Mouse (Mus musculus) left cerebral cortex, postnatal 10 days (tissue): Measurements from ENCODE around the gene Defb25. TPM values are rescaled to one million over a fixed set of nuclear protein-coding genes. Genes with fewer than 3 reads are reported as not detected.

Experiments
- DNase-seq, 2 experiments: peaks; one replicate each; pipeline ENCODE4 v3.0.0; 2021 to 2022; ENCODE audit warnings: low spot score in 2 of 2, mixed read lengths in 1 of 2; ENCODE audit errors: extremely low spot score in 1 of 2
- intact Hi-C: fragments of 180-260 bp; cut with DNase I; formaldehyde crosslinking; loops from one replicate; pipeline ENCODE4 v1.15.1; 2025
- total RNA-seq, 2 experiments: library from RNA; stranded (reverse); gene quantifications; 2 replicates each; pipeline ENCODE4 v1.2.3; 2021

The Defb25 gene
- total RNA-seq, 2 experiments from 2014 or later: not detected

DNA sequence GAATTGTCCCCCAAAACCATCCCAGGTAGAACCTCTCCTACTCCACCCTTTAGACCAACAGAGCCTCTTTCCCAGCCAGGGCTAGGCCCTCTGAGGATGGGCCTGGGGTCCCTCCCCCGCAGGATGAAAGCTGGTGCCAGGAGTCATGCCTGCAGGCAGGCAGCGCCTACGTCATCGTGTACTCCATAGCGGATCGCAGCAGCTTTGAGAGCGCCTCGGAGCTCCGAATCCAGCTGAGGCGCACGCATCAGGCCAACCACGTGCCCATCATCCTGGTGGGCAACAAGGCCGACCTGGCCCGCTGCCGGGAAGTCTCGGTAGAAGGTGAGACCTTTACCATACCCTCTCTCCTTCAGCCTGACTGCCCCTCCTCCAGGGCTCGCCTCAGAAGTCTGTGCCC, 10.5 kb upstream of the Defb25 start:
- DNase-seq: peak in 1 of 2 experiments; percentile 36
- intact Hi-C loops: no loop called here

DNA sequence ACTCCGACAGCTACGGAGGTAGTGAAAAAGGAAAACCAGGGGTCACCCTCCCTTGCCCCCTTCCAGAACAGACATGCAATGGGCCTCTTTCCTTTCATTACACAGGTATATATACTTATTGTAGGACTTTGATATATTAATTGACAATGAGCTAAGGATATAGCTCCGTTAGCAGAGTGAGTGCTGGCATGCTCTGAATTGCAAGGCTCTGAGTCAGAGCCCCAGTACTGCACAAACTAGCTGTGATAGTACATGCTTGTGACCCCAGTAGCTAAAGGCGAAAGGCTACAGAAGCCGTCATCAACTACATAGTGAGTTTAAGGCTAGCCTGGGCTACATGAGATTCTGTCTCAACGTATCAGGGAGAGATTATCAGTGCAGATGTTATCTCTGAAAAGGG, 7.1 kb upstream of the Defb25 start:
- intact Hi-C loops: no loop called here
- no peak for DNase-seq

DNA sequence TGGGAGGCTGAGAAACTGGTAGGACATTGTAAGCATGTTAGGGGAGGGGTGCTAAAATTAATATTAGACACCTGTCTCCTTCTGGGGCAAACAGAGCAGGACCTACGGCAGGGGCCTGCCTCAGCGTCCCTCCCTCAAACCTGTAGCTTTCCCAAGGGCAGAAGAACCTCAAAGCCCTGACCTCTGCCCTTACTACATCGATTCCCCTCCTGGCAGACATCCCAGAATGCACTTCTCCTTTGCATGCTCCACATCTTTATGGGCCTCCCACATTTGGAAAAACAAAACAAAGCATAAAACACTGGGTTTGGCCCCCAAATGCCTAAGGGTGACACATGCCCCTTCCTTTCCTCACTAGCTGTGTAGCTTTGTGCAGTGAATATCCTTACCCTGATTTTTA, 6.4 kb upstream of the Defb25 start:
- intact Hi-C loops: no loop called here
- no peak for DNase-seq

DNA sequence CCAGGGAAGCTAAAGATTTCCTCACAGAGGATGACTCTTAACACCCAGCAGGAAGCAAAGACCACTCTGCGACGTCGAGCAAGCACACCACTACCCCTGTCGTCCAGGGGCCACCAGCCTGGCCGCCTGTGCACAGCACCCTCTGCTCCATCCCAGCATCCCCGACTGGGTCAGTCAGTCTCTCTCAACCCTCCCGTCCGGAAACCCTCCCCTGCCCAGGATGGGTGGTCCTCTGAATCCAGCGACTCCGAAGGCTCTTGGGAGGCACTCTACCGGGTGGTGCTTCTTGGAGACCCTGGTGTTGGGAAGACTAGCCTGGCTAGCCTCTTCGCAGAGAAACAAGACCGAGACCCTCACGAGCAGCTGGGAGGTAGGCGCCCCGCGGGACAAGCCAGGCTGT, 5.2 kb upstream of the Defb25 start:
- intact Hi-C loops: no loop called here
- DNase-seq: no peak

DNA sequence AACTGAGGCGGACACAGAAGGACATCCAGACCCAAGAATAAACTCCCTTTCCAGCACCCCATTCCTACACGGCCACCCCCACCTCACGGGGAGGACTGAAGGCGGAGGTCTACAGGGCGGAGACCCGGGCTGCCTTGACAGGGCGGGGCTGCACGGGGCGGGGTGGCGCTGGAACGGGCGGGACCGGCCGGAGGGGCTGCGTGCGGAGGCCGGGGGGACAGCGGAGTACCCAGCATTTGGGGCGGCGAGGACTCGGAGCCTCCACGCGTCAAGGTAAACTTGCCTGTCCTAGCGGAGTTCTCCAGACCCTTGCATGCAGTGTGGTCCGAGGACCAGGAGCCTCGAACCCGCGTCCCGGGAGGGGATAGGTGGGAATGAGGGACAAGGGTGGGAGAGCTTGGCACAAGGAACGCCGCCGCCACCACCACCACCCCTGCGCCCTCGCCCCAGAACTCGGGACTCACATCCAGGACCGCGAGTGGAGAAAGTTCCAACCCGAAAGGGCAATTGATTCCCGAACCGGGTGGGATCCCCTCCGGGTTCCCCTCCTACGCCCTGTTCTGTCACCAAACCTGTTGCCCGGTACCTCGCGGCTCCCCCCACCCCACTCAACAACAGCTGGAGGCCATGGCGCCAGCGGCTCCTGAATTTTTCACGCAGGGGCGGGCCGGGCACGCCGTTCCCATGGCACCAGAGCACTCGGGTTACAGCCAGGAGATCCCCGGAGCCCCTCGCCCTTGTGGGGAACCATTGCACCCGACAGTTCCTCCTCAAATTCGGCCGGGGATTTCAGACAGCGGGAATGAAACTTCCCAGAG, 4.1 kb upstream of the Defb25 start, which contains the start of gene Rem1:
Gene Rem1 (plus strand): TSS at position 178 of the 818 bp plus-strand sequence.
- DNase-seq: peak in 1 of 2 experiments; percentile 44
- intact Hi-C loops: no loop called here

DNA sequence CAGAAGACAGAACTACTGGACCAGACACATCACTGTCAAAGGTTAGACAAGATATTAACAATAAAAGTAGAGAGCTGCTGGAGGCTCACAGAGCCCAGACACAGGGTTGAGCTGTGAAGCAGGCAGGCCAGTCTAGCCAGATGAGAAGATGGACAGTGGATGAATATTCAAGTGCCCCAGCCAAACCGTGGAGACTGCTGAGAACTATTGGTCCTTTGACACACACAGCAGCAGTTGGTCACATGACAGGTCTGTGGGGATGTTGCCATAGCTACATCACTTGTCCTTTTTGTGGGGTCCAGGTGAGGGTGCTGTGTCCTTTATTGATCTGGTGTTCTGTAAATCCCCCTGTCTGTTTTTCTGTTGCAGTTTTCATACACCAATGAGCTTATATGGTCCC, 2.4 kb upstream of the Defb25 start:
- intact Hi-C loops: no loop called here
- DNase-seq: no peak

DNA sequence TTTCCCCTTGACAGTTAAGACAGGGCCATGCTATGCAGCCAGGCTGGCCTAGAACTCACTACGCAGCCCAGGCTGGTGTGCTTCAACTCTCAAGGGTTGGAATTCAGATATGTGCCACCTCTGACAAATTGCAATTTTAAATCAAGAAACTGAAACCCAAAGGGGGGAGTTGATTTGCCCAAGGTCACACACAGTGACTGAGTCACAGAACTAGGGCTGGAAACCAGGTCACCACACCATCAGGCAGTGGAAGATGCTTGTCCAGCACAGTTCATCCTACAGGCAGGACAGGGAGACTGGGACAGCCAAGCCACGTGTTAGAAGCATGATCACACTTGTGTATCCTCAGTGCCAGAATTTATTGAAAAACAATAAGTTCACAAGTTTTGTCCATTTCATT, 1.7 kb upstream of the Defb25 start:
- no peak for DNase-seq
- intact Hi-C loops: no loop called here

DNA sequence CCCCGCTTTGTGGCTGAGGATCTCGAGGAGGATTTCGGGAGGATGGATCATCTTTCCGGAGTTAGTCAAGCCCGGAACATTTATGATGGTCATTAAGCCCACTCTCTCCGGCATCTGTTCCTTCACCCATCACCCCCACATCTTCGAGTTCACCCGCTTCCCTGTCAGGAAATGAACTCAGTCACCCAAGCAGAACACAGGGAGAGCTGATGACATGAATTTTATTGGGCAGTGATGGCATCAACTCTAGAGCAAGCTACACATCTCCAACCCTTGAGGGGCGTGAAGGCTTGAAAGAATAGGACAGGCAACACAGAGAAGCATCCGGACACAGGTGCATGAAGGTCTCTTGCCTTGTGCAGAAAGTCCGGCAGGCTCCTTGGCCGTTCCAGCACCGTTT, 702 bp downstream of the Defb25 start:
- DNase-seq: no peak
- intact Hi-C loops: no loop called here

DNA sequence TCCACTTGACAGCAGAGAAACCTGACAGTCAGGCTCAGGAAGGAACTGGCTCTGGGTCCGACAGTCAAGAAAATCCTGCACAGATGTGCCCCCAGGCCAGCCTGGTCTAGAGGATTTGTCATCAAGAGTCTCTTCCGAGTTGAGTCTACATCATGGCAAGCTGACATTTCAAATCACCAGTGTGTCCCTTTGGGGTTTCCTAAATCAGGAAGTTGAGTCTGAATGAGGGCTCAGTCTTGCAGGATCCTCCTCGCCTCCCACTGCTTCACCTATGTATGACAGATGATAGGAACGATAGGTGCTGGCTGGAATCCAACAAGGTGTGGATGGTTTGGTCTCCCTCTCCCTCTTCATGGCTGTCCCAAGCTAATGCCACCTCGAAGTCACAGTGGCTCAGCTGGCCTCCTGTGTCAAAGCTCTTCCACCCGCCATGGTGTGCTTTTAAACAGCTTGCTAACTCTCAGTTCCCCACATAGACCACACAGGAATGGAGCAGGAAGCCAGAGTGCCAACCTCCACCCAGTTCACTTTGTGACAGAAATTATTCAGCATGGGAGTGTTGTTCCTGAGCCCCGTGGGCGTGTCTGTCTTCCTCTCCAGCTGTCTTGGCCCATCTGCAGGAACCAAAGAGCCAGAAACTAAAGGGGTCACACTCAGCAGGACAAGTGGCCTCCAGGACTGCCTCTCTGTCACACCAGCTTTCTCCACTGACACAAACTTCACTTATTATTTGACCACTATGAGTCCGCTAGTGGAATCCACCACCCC, 2.3 kb downstream of the Defb25 start:
- peak in 1 of 2 experiments; percentile 32 for DNase-seq
- intact Hi-C loops: no loop called here

DNA sequence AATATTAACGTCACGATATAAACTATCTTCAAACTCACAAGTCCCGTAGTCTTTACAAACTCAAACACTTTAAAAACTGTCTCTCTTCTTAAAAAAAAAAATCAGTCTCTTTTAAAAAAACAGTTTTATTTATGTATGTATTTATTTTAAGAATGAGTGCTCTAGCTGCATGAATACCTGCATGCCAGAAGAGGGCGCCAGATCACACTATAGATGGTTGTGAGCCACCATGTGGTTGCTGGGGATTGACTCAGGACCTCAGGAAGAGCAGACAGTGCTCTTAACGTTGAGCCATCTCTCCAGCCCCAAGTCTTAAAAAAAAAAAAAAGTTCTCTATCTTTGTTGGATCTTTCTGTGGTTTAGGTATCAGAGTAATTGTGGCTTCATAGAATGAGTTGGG, 5.5 kb downstream of the Defb25 start:
- intact Hi-C loops: loop anchor here (5.0 to 10.0 kb wide), 2 partner anchors 40 to 217 kb away; partner anchors contain the start of gene Bcl2l1
- no peak for DNase-seq

DNA sequence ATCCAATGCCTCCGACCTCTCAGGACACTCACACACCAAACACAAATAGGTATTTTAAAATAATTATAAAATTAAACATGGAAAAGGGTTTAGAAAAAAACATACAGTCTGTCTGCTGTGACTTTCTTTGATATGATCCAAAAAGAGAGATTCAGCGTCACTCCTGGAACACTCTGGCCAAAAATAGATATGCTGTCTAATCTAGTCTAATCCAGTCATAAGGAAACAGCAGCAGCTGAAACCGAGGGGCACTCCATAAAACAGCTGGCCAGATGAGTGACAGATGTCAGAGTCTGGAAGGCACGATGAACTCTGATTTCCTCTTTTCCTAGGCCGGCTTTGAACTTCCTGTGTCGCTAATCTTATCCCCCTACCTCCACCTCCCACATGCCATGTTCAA, 6.4 kb downstream of the Defb25 start:
- intact Hi-C loops: loop anchor here (5.0 to 10.0 kb wide), 2 partner anchors 41 to 218 kb away; partner anchors contain the start of gene Bcl2l1
- no peak for DNase-seq

DNA sequence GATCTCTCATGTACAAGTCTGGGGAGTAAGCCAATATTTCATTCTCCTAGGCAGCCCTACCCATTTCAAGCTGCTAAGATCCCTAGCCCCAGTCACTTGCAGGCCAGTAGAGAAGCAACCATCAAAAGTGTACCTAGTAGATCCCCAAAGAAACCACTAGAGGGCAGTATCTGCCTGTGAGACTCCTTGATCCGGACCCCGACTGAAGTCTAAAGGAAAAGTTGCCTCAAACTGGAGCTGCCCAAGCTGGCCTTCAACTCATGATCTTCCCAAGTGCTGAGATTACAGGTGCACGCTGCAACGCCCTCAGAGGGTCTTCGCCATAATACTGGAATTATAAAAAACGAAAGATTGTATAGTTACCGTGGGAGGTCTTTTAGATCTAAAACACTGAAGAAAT, 7.3 kb downstream of the Defb25 start:
- DNase-seq: peak; percentile 31 to 78
- intact Hi-C loops: loop anchor here (2.0 to 10.0 kb wide), 3 partner anchors 42 to 219 kb away; partner anchors contain the start of gene Bcl2l1

DNA sequence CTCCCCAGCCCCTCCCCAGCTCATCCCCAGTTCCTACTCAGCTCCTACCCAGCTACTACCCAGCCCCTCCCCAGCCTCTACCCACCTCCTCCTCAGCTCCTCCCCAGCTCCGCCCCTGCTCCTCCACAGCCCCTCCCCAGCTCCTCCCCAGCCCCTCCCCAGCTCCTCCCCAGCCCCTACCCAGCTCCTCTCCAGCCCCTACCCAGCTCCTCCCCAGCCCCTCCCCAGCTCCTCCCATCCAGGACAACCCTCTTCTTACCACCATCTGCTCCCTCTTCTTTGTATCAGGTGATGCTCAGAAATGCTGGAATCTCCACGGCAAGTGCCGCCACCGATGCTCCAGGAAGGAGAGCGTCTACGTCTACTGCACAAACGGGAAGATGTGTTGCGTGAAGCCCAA, 10.7 kb downstream of the Defb25 start:
- peak in 1 of 2 experiments; percentile 45 for DNase-seq

DNA sequence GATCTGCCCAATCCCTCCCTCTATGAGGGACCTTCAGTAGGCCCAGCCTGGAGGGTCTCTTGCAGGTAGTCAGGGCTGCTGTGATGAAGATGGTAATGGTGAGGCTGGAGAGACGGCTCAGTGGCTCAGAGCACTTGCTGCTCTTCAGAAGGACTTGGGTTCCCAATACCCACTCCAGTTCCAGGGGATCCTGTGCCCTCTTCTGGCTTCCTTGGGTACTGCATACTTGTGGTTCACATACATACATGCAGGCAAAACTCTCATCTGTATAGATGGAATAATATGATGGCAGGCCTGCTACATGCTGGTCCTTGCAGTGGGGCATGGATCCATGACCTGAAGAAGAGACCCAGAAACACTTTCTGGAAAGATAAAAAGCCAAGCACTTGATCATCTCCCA, 14.1 kb downstream of the Defb25 start:
- intact Hi-C loops: no loop called here
- no peak for DNase-seq

More for the DNA sequence above, 10.7 kb downstream of the Defb25 start:
- intact Hi-C loops: loop anchor here (10.0 kb wide), 1 partner anchor 223 kb away; the partner anchor contains the start of gene Bcl2l1

DNA sequence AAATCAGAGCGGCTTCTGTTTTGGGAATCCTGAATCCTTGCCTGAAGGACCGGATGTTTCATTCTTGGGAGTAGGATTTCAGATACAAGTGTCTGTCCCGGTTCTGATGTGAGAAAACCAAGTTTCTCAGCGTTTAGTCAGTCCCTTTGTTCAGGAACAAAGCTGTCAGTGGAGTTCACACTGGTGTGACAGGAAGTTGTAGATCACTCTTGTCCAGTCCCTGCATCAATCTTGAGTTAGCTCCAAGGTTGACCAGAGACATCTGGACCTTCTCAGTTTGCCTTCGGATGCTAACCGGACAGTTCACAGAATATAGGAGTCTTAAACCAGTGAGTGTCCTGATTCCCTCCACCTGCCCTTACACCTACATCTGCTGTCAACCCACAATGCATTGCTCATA, 15.1 kb downstream of the Defb25 start:
- intact Hi-C loops: no loop called here
- DNase-seq: no peak

DNA sequence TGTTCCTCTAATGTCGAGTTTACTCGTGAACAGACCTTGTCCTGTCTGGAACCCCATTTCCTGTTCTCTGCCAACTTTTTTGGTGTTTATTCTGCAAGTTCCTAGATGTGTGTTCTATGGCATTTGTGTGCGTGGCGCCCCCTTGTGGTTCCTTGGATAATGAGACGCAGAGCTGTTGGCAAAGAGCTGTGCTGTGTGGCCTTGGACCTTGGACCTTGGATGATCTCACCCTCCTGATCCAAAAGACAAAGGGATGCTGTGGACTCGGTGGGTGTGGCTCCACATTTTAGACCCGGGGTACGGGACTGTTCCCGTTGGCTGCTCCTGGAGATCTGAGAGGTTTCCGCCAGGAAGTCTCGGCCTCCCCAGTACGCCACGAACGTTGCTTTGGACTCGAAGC, 18.8 kb downstream of the Defb25 start, which contains the start of gene Defb36:
Gene Defb36 (plus strand): TSS at position 271 of the 400 bp plus-strand sequence.
- DNase-seq: no peak
- intact Hi-C loops: no loop called here

DNA sequence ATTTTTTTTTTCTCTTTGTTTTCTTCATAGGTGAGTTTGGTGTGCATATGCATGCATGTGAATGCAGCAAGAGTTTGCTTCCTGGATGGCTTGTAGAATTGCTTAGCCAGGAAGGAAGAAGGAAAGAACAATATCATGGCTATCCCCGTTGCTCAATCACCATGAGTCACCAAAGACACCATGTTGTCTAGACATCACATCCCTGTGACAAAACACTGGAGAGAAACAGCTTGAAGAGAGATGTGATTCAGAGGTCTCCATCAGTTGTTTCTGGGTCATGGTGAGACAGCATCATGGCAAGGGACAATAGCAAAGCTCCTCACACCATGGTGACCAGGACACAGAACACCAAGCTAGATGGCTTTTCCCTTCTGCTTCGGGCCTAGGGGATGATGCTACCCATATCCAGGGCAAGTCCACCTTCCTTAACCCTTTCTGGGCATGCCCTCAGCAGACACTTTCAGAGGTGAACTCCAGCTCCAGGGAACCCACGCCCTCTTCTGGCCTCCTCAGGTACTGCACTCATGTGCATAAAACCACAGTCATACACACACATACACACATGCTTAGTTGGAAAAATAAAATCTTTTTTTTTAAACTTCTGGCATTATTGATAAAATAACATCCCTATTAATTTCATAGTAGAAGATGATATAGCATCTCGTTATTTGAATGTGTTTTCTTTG, 21.4 kb downstream of the Defb25 start:
- intact Hi-C loops: no loop called here
- DNase-seq: no peak

DNA sequence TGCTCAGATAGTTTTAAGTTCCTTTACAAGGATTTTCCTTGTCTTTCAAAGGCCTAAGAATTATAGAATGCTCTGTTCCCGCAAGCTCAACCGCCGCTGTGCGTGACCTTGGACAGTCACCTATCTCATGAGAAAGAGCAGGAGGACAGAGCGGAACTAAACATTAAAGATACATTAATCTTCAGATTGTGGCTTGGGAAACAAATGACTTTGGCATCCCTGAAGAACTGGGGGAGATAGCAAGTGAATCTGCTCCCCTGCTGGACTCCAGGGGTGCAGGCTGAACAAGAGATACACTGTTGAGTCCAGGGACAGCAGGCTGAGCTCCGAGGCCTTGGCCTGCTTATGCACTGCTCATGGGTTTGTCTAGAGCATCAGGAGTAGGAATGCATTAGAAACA, 22.8 kb downstream of the Defb25 start:
- DNase-seq: no peak
- intact Hi-C loops: no loop called here

DNA sequence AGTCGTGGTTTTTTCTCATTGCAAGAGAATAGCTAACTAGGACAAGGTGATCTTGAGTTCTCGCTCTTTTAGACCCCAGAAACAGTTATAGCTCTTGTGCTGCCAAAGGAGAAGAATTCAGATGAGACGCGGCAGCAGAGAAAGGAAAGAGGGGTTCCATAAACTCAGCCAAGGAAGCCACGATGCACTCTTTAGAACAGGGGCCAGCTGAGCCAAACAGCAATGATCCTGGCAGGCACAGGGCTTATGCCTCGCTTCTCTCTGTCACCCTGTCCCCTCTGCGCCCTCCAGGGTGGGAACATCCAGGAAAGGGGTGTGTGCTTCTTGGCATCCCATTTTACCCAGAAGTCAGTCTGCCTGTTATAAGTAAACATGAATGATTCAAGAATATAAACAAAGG, 23.6 kb downstream of the Defb25 start, which contains the start of gene Defb45:
Gene Defb45 (minus strand): TSS at position 101 of the 400 bp plus-strand sequence.
- intact Hi-C loops: no loop called here
- DNase-seq: no peak
